Mouse (Mus musculus): ENCODE results near the gene Bmp15. TPM values are rescaled to one million over a fixed set of nuclear protein-coding genes. Genes with fewer than 3 reads are reported as not detected.

The Bmp15 gene
- 0.06 and 0.11 TPM in 2 replicates for polyA plus RNA-seq (2015; fragmentation: Nextera tagmentation; extraction: Ambion mirVana)

- WGBS, result 62% methylated on average over 3 of the region's 3 CpGs
Observed at GRCm38 (mm10) chrX:6320621-6321020, at the start of gene Bmp15. Gene Bmp15 (minus strand): TSS chrX:6320721.

GRCm38 (mm10) chrX:6368822-6369221 lies 48.3 kb upstream of the Bmp15 start:
- H3K9me3 ChIP-seq (ENCODE audit: control insufficient read depth, low read length), result no peaks in the 10 kb centered on the region
- no peak overlapping the region for H3K4me3 ChIP-seq (ENCODE audit: low read length)
- H3K27me3 ChIP-seq (ENCODE audit: control insufficient read depth, insufficient read depth, low read depth, low read length), result no peaks in the 10 kb centered on the region
- H3K4me1 ChIP-seq (replicated peaks; ENCODE audit: control insufficient read depth, insufficient read depth, low read length), result no peaks in the 10 kb centered on the region
- H3K4me2 ChIP-seq (ENCODE audit: low read depth, low read length), result no peak overlapping the region
- 45% methylated on average over 1 of the region's 1 CpGs for WGBS
- no peak for ATAC-seq (ENCODE audit: low read depth)
- H3K36me3 ChIP-seq (ENCODE audit: control insufficient read depth, insufficient read depth, low read length), result no peaks in the 10 kb centered on the region
- no peak overlapping the region for H3K9ac ChIP-seq (ENCODE audit: low read length)
- H3K27ac ChIP-seq (ENCODE audit: low read length), result no peak overlapping the region

More at GRCm38 (mm10) chrX:6320621-6321020, at the start of gene Bmp15:
- no peaks in the 10 kb centered on the region for H3K4me1 ChIP-seq (replicated peaks; ENCODE audit: control insufficient read depth, insufficient read depth, low read length)
- H3K9me3 ChIP-seq (ENCODE audit: control insufficient read depth, low read length), result no peaks in the 10 kb centered on the region
- ATAC-seq (ENCODE audit: low read depth), result no peak
- H3K4me2 ChIP-seq (ENCODE audit: low read depth, low read length), result no peak within 1 kb of the TSS
- no peak within 1 kb of the TSS for H3K27ac ChIP-seq (ENCODE audit: low read length)
- no peak within 1 kb of the TSS for H3K4me3 ChIP-seq (ENCODE audit: low read length)
- no peaks in the 10 kb centered on the region for H3K27me3 ChIP-seq (ENCODE audit: control insufficient read depth, insufficient read depth, low read depth, low read length)
- no peaks in the 10 kb centered on the region for H3K36me3 ChIP-seq (ENCODE audit: control insufficient read depth, insufficient read depth, low read length)
- H3K9ac ChIP-seq (ENCODE audit: low read length), result no peak within 1 kb of the TSS

- no peak overlapping the region for H3K4me2 ChIP-seq (ENCODE audit: low read depth, low read length)
- no peak overlapping the region for H3K9ac ChIP-seq (ENCODE audit: low read length)
- no peak overlapping the region for H3K4me3 ChIP-seq (ENCODE audit: low read length)
- no peaks in the 10 kb centered on the region for H3K36me3 ChIP-seq (ENCODE audit: control insufficient read depth, insufficient read depth, low read length)
- H3K4me1 ChIP-seq (replicated peaks; ENCODE audit: control insufficient read depth, insufficient read depth, low read length), result no peaks in the 10 kb centered on the region
- H3K27ac ChIP-seq (ENCODE audit: low read length), result no peak overlapping the region
- ATAC-seq (ENCODE audit: low read depth), result no peak
- H3K27me3 ChIP-seq (ENCODE audit: control insufficient read depth, insufficient read depth, low read depth, low read length), result no peaks in the 10 kb centered on the region
- 73% methylated on average over 6 of the region's 6 CpGs for WGBS
- H3K9me3 ChIP-seq (ENCODE audit: control insufficient read depth, low read length), result no peaks in the 10 kb centered on the region
Observed at GRCm38 (mm10) chrX:6357503-6358114, 37.1 kb upstream of the Bmp15 start.

- H3K27me3 ChIP-seq (ENCODE audit: control insufficient read depth, insufficient read depth, low read depth, low read length), result no peaks in the 10 kb centered on the region
- H3K9ac ChIP-seq (ENCODE audit: low read length), result no peak overlapping the region
- 72% methylated on average over 3 of the region's 3 CpGs for WGBS
- ATAC-seq (ENCODE audit: low read depth), result no peak
- H3K4me1 ChIP-seq (replicated peaks; ENCODE audit: control insufficient read depth, insufficient read depth, low read length), result no peaks in the 10 kb centered on the region
- no peaks in the 10 kb centered on the region for H3K9me3 ChIP-seq (ENCODE audit: control insufficient read depth, low read length)
- no peak overlapping the region for H3K4me2 ChIP-seq (ENCODE audit: low read depth, low read length)
- H3K36me3 ChIP-seq (ENCODE audit: control insufficient read depth, insufficient read depth, low read length), result no peaks in the 10 kb centered on the region
- no peak overlapping the region for H3K4me3 ChIP-seq (ENCODE audit: low read length)
- no peak overlapping the region for H3K27ac ChIP-seq (ENCODE audit: low read length)
Observed at GRCm38 (mm10) chrX:6356876-6357275, 36.4 kb upstream of the Bmp15 start.

GRCm38 (mm10) chrX:6345273-6345959 lies 24.9 kb upstream of the Bmp15 start:
- Histone ChIP-seq H3K27me3 (ENCODE audit: control insufficient read depth, insufficient read depth, low read depth, low read length) (no peaks in the 10 kb centered on the region), H3K4me3 (ENCODE audit: low read length) (no peak overlapping the region), H3K4me1 (replicated peaks; ENCODE audit: control insufficient read depth, insufficient read depth, low read length) (no peaks in the 10 kb centered on the region), H3K9me3 (ENCODE audit: control insufficient read depth, low read length) (no peaks in the 10 kb centered on the region), H3K27ac (ENCODE audit: low read length) (peak overlapping the region; percentile 70), H3K36me3 (ENCODE audit: control insufficient read depth, insufficient read depth, low read length) (no peaks in the 10 kb centered on the region), H3K9ac (ENCODE audit: low read length) (no peak overlapping the region), H3K4me2 (ENCODE audit: low read depth, low read length) (no peak overlapping the region)
- WGBS, result 25% methylated on average over 1 of the region's 1 CpGs
- ATAC-seq (ENCODE audit: low read depth), result 0 out of 2 replicates have a peak, but pooled peaks have one; percentile 56

GRCm38 (mm10) chrX:6324056-6324455 lies 3.5 kb upstream of the Bmp15 start:
- H3K36me3 ChIP-seq (ENCODE audit: control insufficient read depth, insufficient read depth, low read length), result no peaks in the 10 kb centered on the region
- no peak overlapping the region for H3K9ac ChIP-seq (ENCODE audit: low read length)
- H3K4me2 ChIP-seq (ENCODE audit: low read depth, low read length), result no peak overlapping the region
- H3K4me1 ChIP-seq (replicated peaks; ENCODE audit: control insufficient read depth, insufficient read depth, low read length), result no peaks in the 10 kb centered on the region
- 38% methylated on average over 1 of the region's 1 CpGs for WGBS
- no peaks in the 10 kb centered on the region for H3K27me3 ChIP-seq (ENCODE audit: control insufficient read depth, insufficient read depth, low read depth, low read length)
- no peaks in the 10 kb centered on the region for H3K9me3 ChIP-seq (ENCODE audit: control insufficient read depth, low read length)
- no peak overlapping the region for H3K4me3 ChIP-seq (ENCODE audit: low read length)
- ATAC-seq (ENCODE audit: low read depth), result no peak
- H3K27ac ChIP-seq (ENCODE audit: low read length), result no peak overlapping the region

GRCm38 (mm10) chrX:6317747-6318146 lies 2.8 kb downstream of the Bmp15 start:
- H3K4me2 ChIP-seq (ENCODE audit: low read depth, low read length), result no peak overlapping the region

More at GRCm38 (mm10) chrX:6317747-6318146, 2.8 kb downstream of the Bmp15 start:
- no peak overlapping the region for H3K27ac ChIP-seq (ENCODE audit: low read length)
- WGBS, result 44% methylated on average over 1 of the region's 1 CpGs
- H3K36me3 ChIP-seq (ENCODE audit: control insufficient read depth, insufficient read depth, low read length), result no peaks in the 10 kb centered on the region
- no peak overlapping the region for H3K4me3 ChIP-seq (ENCODE audit: low read length)
- H3K27me3 ChIP-seq (ENCODE audit: control insufficient read depth, insufficient read depth, low read depth, low read length), result no peaks in the 10 kb centered on the region
- no peak for ATAC-seq (ENCODE audit: low read depth)
- no peaks in the 10 kb centered on the region for H3K9me3 ChIP-seq (ENCODE audit: control insufficient read depth, low read length)
- no peaks in the 10 kb centered on the region for H3K4me1 ChIP-seq (replicated peaks; ENCODE audit: control insufficient read depth, insufficient read depth, low read length)
- no peak overlapping the region for H3K9ac ChIP-seq (ENCODE audit: low read length)

Other genes starting within 250 kb of the Bmp15 start
- not detected in 2 replicates for gene AU022751, start 237.3 kb downstream of the Bmp15 start, polyA plus RNA-seq (2015; fragmentation: Nextera tagmentation; extraction: Ambion mirVana)
- gene Nudt10, start 147.7 kb downstream of the Bmp15 start, polyA plus RNA-seq (2015; fragmentation: Nextera tagmentation; extraction: Ambion mirVana), result 3.6 and 3.7 TPM in 2 replicates
- gene Shroom4, start 79.1 kb upstream of the Bmp15 start, polyA plus RNA-seq (2015; fragmentation: Nextera tagmentation; extraction: Ambion mirVana), result 7.5 and 8.3 TPM in 2 replicates